Mouse (Mus musculus): Measurements from ENCODE around the gene Dazap1.

- no peak for TF ChIP-seq NELFE (IDR thresholded peaks at IDR 0.05; ENCODE audit: low read depth, low read length)
- TF ChIP-seq CTCF (IDR thresholded peaks at IDR 0.05 in 2 of 3, conservative IDR thresholded peaks at IDR 0.05 in 1 of 3; ENCODE audit: control insufficient read depth in 1 of 3, insufficient read depth in 1 of 3, low read depth in 2 of 3, low read length in 3 of 3, poor library complexity in 1 of 3, severe bottlenecking in 1 of 3): no peak
Observed at GRCm38 (mm10) chr10:80258752-80259462, 2.4 kb upstream of the Dazap1 start.

Data from MEL (cell line).